Mouse (Mus musculus) neural tube, embryonic 15.5 days (tissue): ENCODE data around the gene Vmn1r107. TPM values are rescaled to one million over a fixed set of nuclear protein-coding genes. Genes with fewer than 3 reads are reported as not detected.
"Not testable (repeated sequence)": the region's sequence is repeated elsewhere in the genome, so short reads cannot be mapped to it uniquely, and the experiment has no call there.

Source experiments
- ATAC-seq: fragments of 200-750 bp; cut with Nextera tagmentation; 2 replicates; pipeline ENCODE4 v1.8.0; 2017; ENCODE audit warnings: mild to moderate bottlenecking, moderate TSS enrichment, moderate library complexity; ENCODE audit not compliant: low FRiP score
- H3K27ac ChIP-seq: fragments of 300-500 bp; sonication (generic); replicated peaks from 2 replicates; pipeline ENCODE4 v1.5.1; 2015; ENCODE audit warnings: mild to moderate bottlenecking, inconsistent platforms
- H3K27me3 ChIP-seq: fragments of 300-500 bp; sonication (generic); replicated peaks from 2 replicates; pipeline ENCODE4 v1.6.1; 2015; ENCODE audit warnings: inconsistent platforms
- H3K36me3 ChIP-seq: fragments of 300-500 bp; sonication (generic); 2 replicates; pipeline ENCODE4 v1.6.1; 2015; ENCODE audit warnings: inconsistent platforms
- H3K4me1 ChIP-seq: fragments of 300-500 bp; sonication (generic); 2 replicates; pipeline ENCODE4 v1.6.1; 2015; ENCODE audit warnings: inconsistent platforms
- H3K4me2 ChIP-seq: fragments of 300-500 bp; sonication (generic); 2 replicates; pipeline ENCODE4 v1.6.1; 2015; ENCODE audit warnings: inconsistent platforms, mild to moderate bottlenecking, moderate library complexity
- H3K4me3 ChIP-seq: fragments of 300-500 bp; sonication (generic); replicated peaks from 2 replicates; pipeline ENCODE4 v1.5.1; 2015; ENCODE audit warnings: mild to moderate bottlenecking, inconsistent platforms
- H3K9ac ChIP-seq: fragments of 300-500 bp; sonication (generic); replicated peaks from 2 replicates; pipeline ENCODE4 v1.6.1; 2015; ENCODE audit warnings: mild to moderate bottlenecking, inconsistent platforms
- H3K9me3 ChIP-seq: fragments of 300-500 bp; sonication (generic); replicated peaks from 2 replicates; pipeline ENCODE4 v1.6.1; 2016; ENCODE audit warnings: inconsistent platforms
- WGBS: fragments of 180-500 bp; shearing (Covaris S2); methylation state at CpG from one replicate; pipeline ENCODE4 v1.1.7; 2015; ENCODE audit warnings: mixed read lengths; 5-methylcytosine and 5-hydroxymethylcytosine counted together
- polyA plus RNA-seq: library from polyadenylated mRNA; unstranded; fragments of >200 nt; fragmentation: Nextera tagmentation; extraction: Ambion mirVana; gene quantifications from 2 replicates; pipeline ENCODE4 v1.2.1, GENCODE M21; 2015

The Vmn1r107 gene
- not detected in 2 replicates for polyA plus RNA-seq

DNA sequence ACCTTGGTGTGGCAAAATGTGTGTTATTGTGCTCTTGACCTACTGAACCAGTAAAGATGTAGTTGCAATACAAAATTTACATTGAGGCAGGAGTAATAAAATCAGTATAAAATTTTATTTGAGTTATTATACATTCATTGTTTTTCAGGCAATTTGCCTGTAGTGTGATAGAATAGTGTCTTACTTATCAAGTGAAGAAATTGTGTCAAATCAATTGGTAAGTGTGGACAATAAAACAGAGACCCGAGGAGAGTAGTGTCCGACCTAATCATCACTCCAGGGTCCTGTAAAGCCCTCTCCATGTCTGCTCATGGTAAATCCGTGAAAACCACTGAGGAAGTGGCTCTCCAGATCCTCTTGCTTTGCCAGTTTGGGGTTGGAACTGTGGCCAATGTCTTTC, at the start of gene Vmn1r107:
Gene Vmn1r107 (plus strand): TSS at position 301 of the 400 bp plus-strand sequence.
- not testable (repeated sequence) for ATAC-seq, H3K9me3 ChIP-seq, H3K4me1 ChIP-seq, H3K9ac ChIP-seq, H3K4me2 ChIP-seq, H3K27ac ChIP-seq, H3K4me3 ChIP-seq, H3K36me3 ChIP-seq, H3K27me3 ChIP-seq
- no CpG with 5 or more reads among the region's 3 CpGs for WGBS

DNA sequence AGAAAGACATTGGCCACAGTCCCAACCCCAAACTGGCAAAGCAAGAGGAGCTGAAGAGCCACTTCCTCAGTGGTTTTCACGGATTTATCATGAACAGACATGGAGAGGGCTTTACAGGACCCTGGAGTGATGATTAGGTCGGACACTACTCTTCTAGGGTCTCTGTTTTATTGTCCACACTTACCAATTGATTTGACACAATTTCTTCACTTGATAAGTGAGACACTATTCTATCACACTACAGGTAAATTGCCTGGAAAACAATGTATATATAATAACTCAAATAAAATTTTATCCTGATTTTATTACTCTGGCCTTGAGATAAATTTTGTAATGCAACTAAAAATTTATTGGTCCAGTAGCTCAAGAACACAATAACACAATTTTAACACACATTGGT, 34.4 kb downstream of the Vmn1r107 start, which contains the start of gene Vmn1r111:
Gene Vmn1r111 (minus strand): TSS at position 101 of the 400 bp plus-strand sequence.
- not testable (repeated sequence) for H3K9me3 ChIP-seq, H3K4me2 ChIP-seq, H3K27me3 ChIP-seq, H3K9ac ChIP-seq, H3K27ac ChIP-seq, ATAC-seq, H3K4me3 ChIP-seq, H3K4me1 ChIP-seq, H3K36me3 ChIP-seq
- no CpG with 5 or more reads among the region's 2 CpGs for WGBS

Other genes with a start within 250 kb of the Vmn1r107 start
- gene Vmn1r101, start 226.3 kb upstream of the Vmn1r107 start, polyA plus RNA-seq: not detected in 2 replicates
- not detected in 2 replicates for gene Gm10670, start 194.0 kb upstream of the Vmn1r107 start, polyA plus RNA-seq
- gene Vmn1r103, start 158.4 kb upstream of the Vmn1r107 start, polyA plus RNA-seq: not detected in 2 replicates
- gene Vmn1r104, start 135.1 kb upstream of the Vmn1r107 start, polyA plus RNA-seq: not detected in 2 replicates
- not detected in 2 replicates for gene Gm5726, start 123.2 kb upstream of the Vmn1r107 start, polyA plus RNA-seq
- gene Gm4141, start 92.7 kb upstream of the Vmn1r107 start, polyA plus RNA-seq: not detected in 2 replicates
- gene Gm4513, start 69.9 kb upstream of the Vmn1r107 start, polyA plus RNA-seq: not detected in 2 replicates
- not detected in 2 replicates for gene Vmn1r111, start 34.3 kb downstream of the Vmn1r107 start, polyA plus RNA-seq
- gene Gm10668, start 61.7 kb downstream of the Vmn1r107 start, polyA plus RNA-seq: not detected in 2 replicates
- not detected in 2 replicates for gene Vmn1r112, start 102.3 kb downstream of the Vmn1r107 start, polyA plus RNA-seq
- not detected in 2 replicates for gene Vmn1r113, start 118.4 kb downstream of the Vmn1r107 start, polyA plus RNA-seq
- gene Vmn1r114, start 143.3 kb downstream of the Vmn1r107 start, polyA plus RNA-seq: not detected in 2 replicates
- gene Vmn1r115, start 176.1 kb downstream of the Vmn1r107 start, polyA plus RNA-seq: not detected in 2 replicates
- gene Vmn1r116, start 203.3 kb downstream of the Vmn1r107 start, polyA plus RNA-seq: not detected in 2 replicates
- not detected in 2 replicates for gene Vmn1r117, start 215.2 kb downstream of the Vmn1r107 start, polyA plus RNA-seq
- gene Vmn1r118, start 243.4 kb downstream of the Vmn1r107 start, polyA plus RNA-seq: not detected in 2 replicates